In the genomic region with DNA sequence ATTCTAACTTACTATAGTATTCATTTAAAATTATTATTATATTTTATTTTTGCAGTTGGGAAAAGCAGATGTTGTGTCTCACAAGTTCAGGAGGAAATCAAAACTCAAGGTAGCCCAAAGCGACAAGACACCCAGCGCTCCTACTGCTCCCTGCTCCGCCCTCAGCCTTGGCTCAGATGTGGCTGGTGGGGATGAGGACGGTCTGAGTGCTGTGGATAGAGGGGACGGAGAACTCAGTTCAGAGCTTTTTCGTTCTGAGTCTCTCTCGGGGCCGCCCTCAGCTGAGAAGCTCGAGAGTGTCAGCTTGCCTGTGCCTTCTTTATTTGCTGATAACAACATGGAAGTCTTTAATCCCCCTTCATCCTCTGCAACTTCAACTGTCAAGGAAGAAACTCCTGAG, we compare ENCODE assay signal across 35 mouse cellular contexts.
"Had no signal": no experiment of that assay in that cellular context is flagged by ENCODE, and none has a peak within 500 bp of the region (broad histone marks: within the 10 kb centered on the region; RNA-seq: fewer than 3 reads in every experiment).

No protein-coding gene starts in this region.

- H3K4me2 ChIP-seq: heart, embryonic 12.5 days; heart, embryonic 13.5 days; heart, embryonic 15.5 days; hindbrain, embryonic 12.5 days; hindbrain, embryonic 13.5 days; hindbrain, embryonic 14.5 days; hindbrain, embryonic 15.5 days; intestine, embryonic 15.5 days; kidney, embryonic 15.5 days had no signal

- H3K4me3 ChIP-seq: heart, embryonic 10.5 days; heart, embryonic 12.5 days; heart, embryonic 13.5 days; heart, embryonic 15.5 days; hindbrain, embryonic 10.5 days; hindbrain, embryonic 12.5 days; hindbrain, embryonic 13.5 days; hindbrain, embryonic 15.5 days; intestine, embryonic 15.5 days; kidney, embryonic 15.5 days; layer of hippocampus, adult 2 months; left cerebral cortex, adult 2 months had no signal

- H3K4me1 ChIP-seq: heart, embryonic 10.5 days; heart, embryonic 12.5 days; heart, embryonic 13.5 days; heart, embryonic 15.5 days; hindbrain, embryonic 10.5 days; hindbrain, embryonic 12.5 days; hindbrain, embryonic 13.5 days; hindbrain, embryonic 15.5 days; intestine, embryonic 15.5 days; kidney, embryonic 15.5 days had no signal

- H3K27me3 ChIP-seq: heart, embryonic 12.5 days; heart, embryonic 13.5 days; heart, embryonic 15.5 days; hindbrain, embryonic 12.5 days; hindbrain, embryonic 13.5 days; hindbrain, embryonic 15.5 days; intestine, embryonic 15.5 days; kidney, embryonic 15.5 days had no signal

- H3K27ac ChIP-seq: heart, embryonic 10.5 days; heart, embryonic 13.5 days; heart, embryonic 15.5 days; hindbrain, embryonic 10.5 days; hindbrain, embryonic 12.5 days; hindbrain, embryonic 13.5 days; hindbrain, embryonic 14.5 days; hindbrain, embryonic 15.5 days; hindbrain, postnatal 0 days; intestine, embryonic 15.5 days; kidney, embryonic 15.5 days; kidney, postnatal 0 days; layer of hippocampus, adult 2 months; left cerebral cortex, adult 2 months had no signal

- ATAC-seq: hindbrain, embryonic 16.5 days; hindbrain, postnatal 0 days; inflammation-experienced regulatory T-cells, adult 6 months; intestine, embryonic 15.5 days; intestine, embryonic 16.5 days; intestine, postnatal 0 days had no signal

- H3K9me3 ChIP-seq: heart, embryonic 10.5 days; heart, embryonic 12.5 days; heart, embryonic 13.5 days; heart, embryonic 15.5 days; hindbrain, embryonic 10.5 days; hindbrain, embryonic 12.5 days; hindbrain, embryonic 13.5 days; hindbrain, embryonic 15.5 days; intestine, embryonic 15.5 days; kidney, embryonic 15.5 days had no signal

- DNase-seq: heart, postnatal 10 days; heart, postnatal 14 days; heart, postnatal 36 days; heart, postnatal 4 days; kidney, adult 11 months; kidney, adult 18-20 months; kidney, adult 2 months; kidney, adult 8-10 months; kidney, adult 9 months; kidney, postnatal 10 days; kidney, postnatal 14 days; kidney, postnatal 25 days; kidney, postnatal 36 days; kidney, postnatal 4 days; layer of hippocampus, adult 9-11 months; layer of hippocampus, postnatal 36 days had no signal

- H3K9ac ChIP-seq: heart, embryonic 12.5 days; heart, embryonic 13.5 days; heart, embryonic 15.5 days; hindbrain, embryonic 12.5 days; hindbrain, embryonic 13.5 days; hindbrain, embryonic 14.5 days; hindbrain, embryonic 15.5 days; intestine, embryonic 15.5 days; kidney, embryonic 15.5 days had no signal
